8 mouse cellular contexts compared by ENCODE assay signal in the genomic region with DNA sequence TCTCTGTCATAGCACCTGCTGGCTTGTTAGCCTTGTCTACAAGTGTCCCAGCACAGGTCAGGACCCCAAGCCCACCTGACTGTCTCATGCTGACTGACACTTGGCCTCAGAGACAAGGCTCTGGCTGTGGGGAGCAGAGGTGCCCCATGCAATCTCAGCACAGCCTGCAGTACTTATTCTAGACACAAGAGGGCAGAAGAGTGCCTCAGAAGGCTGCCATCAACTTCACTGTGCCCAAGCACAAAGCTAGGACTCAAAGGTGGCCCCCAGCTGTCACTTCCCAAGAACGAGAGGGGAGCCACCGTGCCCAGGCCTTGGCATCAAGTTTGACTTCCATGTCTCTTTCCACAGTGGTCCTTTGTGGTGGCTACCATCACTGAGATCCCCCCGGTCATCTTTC. TPM values are rescaled to one million over a fixed set of nuclear protein-coding genes. Genes with fewer than 3 reads are reported as not detected.
DNase-seq lines count a peak whose midpoint lies in the region; ATAC-seq and TF ChIP-seq lines count a peak whose summit lies in the region.

No protein-coding gene starts in this region.

- 32% methylated on average over 3 of the region's 3 CpGs for WGBS in kidney, embryonic 16.5 days
- 33% methylated on average over 3 of the region's 3 CpGs for WGBS in cerebellum, adult 2 months
- 43% methylated on average over 3 of the region's 3 CpGs for WGBS in limb, embryonic 14.5 days
- 29% methylated on average over 3 of the region's 3 CpGs for WGBS in midbrain, postnatal 0 days

- no peak overlapping the region for H3K9ac ChIP-seq in kidney, embryonic 16.5 days (replicated peaks; ENCODE audit: low read length)
- H3K9ac ChIP-seq in limb, embryonic 14.5 days (ENCODE audit: low read depth, low read length, severe bottlenecking): no peak overlapping the region
- H3K9ac ChIP-seq in midbrain, postnatal 0 days (replicated peaks; ENCODE audit: low read length, poor library complexity, severe bottlenecking): no peak overlapping the region

- H3K27me3 ChIP-seq in kidney, embryonic 16.5 days (ENCODE audit: insufficient read depth, low read length): no peaks in the 10 kb centered on the region
- no peaks in the 10 kb centered on the region for H3K27me3 ChIP-seq in cerebellum, adult 2 months (ENCODE audit: control insufficient read depth, insufficient read depth, low read length)
- no peaks in the 10 kb centered on the region for H3K27me3 ChIP-seq in limb, embryonic 14.5 days (ENCODE audit: control insufficient read depth, insufficient read depth, low read length)
- H3K27me3 ChIP-seq in midbrain, postnatal 0 days (ENCODE audit: insufficient read depth, low read length): no peaks in the 10 kb centered on the region

- no peaks in the 10 kb centered on the region for H3K9me3 ChIP-seq in kidney, embryonic 16.5 days (ENCODE audit: low read length)
- H3K9me3 ChIP-seq in limb, embryonic 14.5 days (ENCODE audit: control insufficient read depth, low read length): no peaks in the 10 kb centered on the region
- no peaks in the 10 kb centered on the region for H3K9me3 ChIP-seq in midbrain, postnatal 0 days (ENCODE audit: low read length)

- no peak overlapping the region for H3K4me3 ChIP-seq in kidney, embryonic 16.5 days (ENCODE audit: low read length)
- no peak overlapping the region for H3K4me3 ChIP-seq in cerebellum, adult 2 months (replicated peaks; ENCODE audit: insufficient read depth, low read depth, low read length)
- no peak overlapping the region for H3K4me3 ChIP-seq in limb, embryonic 14.5 days (replicated peaks; ENCODE audit: low read length)
- no peak overlapping the region for H3K4me3 ChIP-seq in midbrain, postnatal 0 days (ENCODE audit: low read depth, low read length)

- no peak overlapping the region for H3K4me2 ChIP-seq in kidney, embryonic 16.5 days (replicated peaks; ENCODE audit: low read depth, low read length)
- no peak overlapping the region for H3K4me2 ChIP-seq in limb, embryonic 14.5 days (replicated peaks; ENCODE audit: low read depth, low read length, severe bottlenecking)
- H3K4me2 ChIP-seq in midbrain, postnatal 0 days (ENCODE audit: low read depth, low read length, poor library complexity, severe bottlenecking): no peak overlapping the region

- H3K36me3 ChIP-seq in kidney, embryonic 16.5 days (ENCODE audit: insufficient read depth, low read length): 0 out of 2 replicates have a peak, but pooled peaks cover 3% of the 10 kb centered on the region
- H3K36me3 ChIP-seq in limb, embryonic 14.5 days (ENCODE audit: control insufficient read depth, insufficient read depth, low read length): peaks cover 19% of the 10 kb centered on the region
- peaks cover 25% of the 10 kb centered on the region; the same call in 1 of the 2 replicates for H3K36me3 ChIP-seq in midbrain, postnatal 0 days (ENCODE audit: insufficient read depth, low read length)

- H3K4me1 ChIP-seq in kidney, embryonic 16.5 days (ENCODE audit: insufficient read depth, low read length): peaks cover 6% of the 10 kb centered on the region
- H3K4me1 ChIP-seq in cerebellum, adult 2 months (ENCODE audit: control insufficient read depth, insufficient read depth, low read length): peaks cover 10% of the 10 kb centered on the region
- H3K4me1 ChIP-seq in limb, embryonic 14.5 days (ENCODE audit: control insufficient read depth, insufficient read depth, low read length): peaks cover 8% of the 10 kb centered on the region
- peaks cover 2% of the 10 kb centered on the region; the same call in 1 of the 2 replicates for H3K4me1 ChIP-seq in midbrain, postnatal 0 days (ENCODE audit: insufficient read depth, low read length)

- peak; percentile 95 for TF ChIP-seq CTCF in cerebellum, adult 2 months (IDR thresholded peaks at IDR 0.05; ENCODE audit: borderline replicate concordance, insufficient read depth, low read depth, low read length)
- peak; percentile 95 for TF ChIP-seq CTCF in midbrain, postnatal 0 days (IDR thresholded peaks at IDR 0.05)

- no peak for ATAC-seq in kidney, embryonic 16.5 days (ENCODE audit: low FRiP score, low TSS enrichment)
- peak; percentile 56; the same call in 1 of the 2 replicates for ATAC-seq in limb, embryonic 14.5 days (ENCODE audit: low FRiP score, low read depth)
- ATAC-seq in midbrain, postnatal 0 days (ENCODE audit: low FRiP score): peak; percentile 5; the same call in 1 of the 2 replicates

- no peak for TF ChIP-seq POLR2A in cerebellum, adult 2 months (IDR thresholded peaks at IDR 0.05; ENCODE audit: borderline replicate concordance, insufficient read depth, low read length)
- TF ChIP-seq POLR2A in limb, embryonic 14.5 days (IDR thresholded peaks at IDR 0.05; ENCODE audit: borderline replicate concordance, extremely low read depth, insufficient read depth, insufficient read length): no peak

- peak; percentile 75 for DNase-seq in kidney, adult 18-20 months
- DNase-seq in cerebellum, adult 2 months: peak; percentile 74 to 83
- DNase-seq in forelimb bud, embryonic 11.5 days (ENCODE audit: low read depth, low spot score): peak; percentile 78
- DNase-seq in hindlimb bud, embryonic 11.5 days (ENCODE audit: extremely low spot score, low read depth, low spot score): peak; percentile 63
- peak; percentile 60 for DNase-seq in limb, embryonic 14.5 days (ENCODE audit: low spot score)
- DNase-seq in midbrain, postnatal 0 days (ENCODE audit: low spot score): peak; percentile 78
- peak; percentile 52 to 74 for DNase-seq in spleen, postnatal 14 days (ENCODE audit: low spot score in 2 of 2)

- no peak overlapping the region for H3K27ac ChIP-seq in kidney, embryonic 16.5 days (ENCODE audit: low read length)
- H3K27ac ChIP-seq in cerebellum, adult 2 months (ENCODE audit: insufficient read depth, low read length): no peak overlapping the region
- H3K27ac ChIP-seq in limb, embryonic 14.5 days (replicated peaks; ENCODE audit: low read depth, low read length): no peak overlapping the region
- peak overlapping the region; percentile 32; the same call in 1 of the 2 replicates for H3K27ac ChIP-seq in midbrain, postnatal 0 days (ENCODE audit: low read depth, low read length)

RNA-seq across cellular contexts. Expression of a gene that starts 8.7 kb away (rescaled TPM):
- polyA plus RNA-seq in kidney, embryonic 16.5 days (2015; fragmentation: Nextera tagmentation; extraction: Ambion mirVana): 15.5 and 15.7 TPM in 2 replicates
- polyA plus RNA-seq in cerebellum, adult 2 months (2012; rRNA removed): 183 and 188 TPM in 2 replicates
- 43.9 and 46.0 TPM in 2 replicates for polyA plus RNA-seq in limb, embryonic 14.5 days (2012; rRNA removed)
- 18.1 and 18.5 TPM in 2 replicates for polyA plus RNA-seq in limb, embryonic 14.5 days (2014; fragmentation: Nextera tagmentation; extraction: Ambion mirVana)
- total RNA-seq in midbrain, postnatal 0 days (2014; rRNA removed): 104 and 121 TPM in 2 replicates
- polyA plus RNA-seq in midbrain, postnatal 0 days (2015; fragmentation: Nextera tagmentation; extraction: Ambion mirVana): 55.2 and 59.1 TPM in 2 replicates

RNA-seq across cellular contexts. Expression of a gene that starts 47.0 kb away (rescaled TPM):
- 39.8 and 43.8 TPM in 2 replicates for polyA plus RNA-seq in kidney, embryonic 16.5 days (2015; fragmentation: Nextera tagmentation; extraction: Ambion mirVana)
- polyA plus RNA-seq in cerebellum, adult 2 months (2012; rRNA removed): 3.3 and 4.0 TPM in 2 replicates
- polyA plus RNA-seq in limb, embryonic 14.5 days (2012; rRNA removed): 294 and 404 TPM in 2 replicates
- polyA plus RNA-seq in limb, embryonic 14.5 days (2014; fragmentation: Nextera tagmentation; extraction: Ambion mirVana): 219 and 254 TPM in 2 replicates
- 32.0 and 33.5 TPM in 2 replicates for total RNA-seq in midbrain, postnatal 0 days (2014; rRNA removed)
- polyA plus RNA-seq in midbrain, postnatal 0 days (2015; fragmentation: Nextera tagmentation; extraction: Ambion mirVana): 12.1 and 15.3 TPM in 2 replicates

RNA-seq across cellular contexts. Expression of a gene that starts 48.6 kb away (rescaled TPM):
- 26.4 and 29.4 TPM in 2 replicates for polyA plus RNA-seq in kidney, embryonic 16.5 days (2015; fragmentation: Nextera tagmentation; extraction: Ambion mirVana)
- polyA plus RNA-seq in cerebellum, adult 2 months (2012; rRNA removed): 16.8 and 23.1 TPM in 2 replicates
- polyA plus RNA-seq in limb, embryonic 14.5 days (2012; rRNA removed): 18.9 and 23.7 TPM in 2 replicates
- 12.4 and 12.6 TPM in 2 replicates for polyA plus RNA-seq in limb, embryonic 14.5 days (2014; fragmentation: Nextera tagmentation; extraction: Ambion mirVana)
- 58.3 and 67.8 TPM in 2 replicates for total RNA-seq in midbrain, postnatal 0 days (2014; rRNA removed)
- 16.2 and 17.2 TPM in 2 replicates for polyA plus RNA-seq in midbrain, postnatal 0 days (2015; fragmentation: Nextera tagmentation; extraction: Ambion mirVana)
